Mouse (Mus musculus): Measurements from ENCODE around the gene Rnf149.

The Rnf149 gene

DNA sequence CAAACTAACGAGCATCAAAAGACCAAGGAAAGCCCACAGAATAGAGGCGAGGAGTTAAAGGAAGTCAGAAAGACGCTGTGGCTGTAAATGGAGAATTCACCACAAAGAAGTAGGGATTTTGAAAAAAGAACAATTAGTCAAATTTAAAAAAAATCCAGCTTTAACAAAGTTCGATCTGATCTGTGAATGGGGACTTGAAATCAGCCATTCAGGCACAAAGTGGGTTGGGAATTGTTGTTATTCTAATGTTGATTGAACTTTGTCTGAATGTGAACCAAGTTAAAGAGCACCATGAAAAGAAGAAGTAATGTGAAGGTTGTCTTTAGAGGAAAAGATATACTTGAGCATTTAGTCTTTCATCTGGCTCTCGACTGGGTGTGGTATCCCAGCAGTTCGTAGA, 48.9 kb downstream of the Rnf149 start:
- DNase-seq, result no peak

DNA sequence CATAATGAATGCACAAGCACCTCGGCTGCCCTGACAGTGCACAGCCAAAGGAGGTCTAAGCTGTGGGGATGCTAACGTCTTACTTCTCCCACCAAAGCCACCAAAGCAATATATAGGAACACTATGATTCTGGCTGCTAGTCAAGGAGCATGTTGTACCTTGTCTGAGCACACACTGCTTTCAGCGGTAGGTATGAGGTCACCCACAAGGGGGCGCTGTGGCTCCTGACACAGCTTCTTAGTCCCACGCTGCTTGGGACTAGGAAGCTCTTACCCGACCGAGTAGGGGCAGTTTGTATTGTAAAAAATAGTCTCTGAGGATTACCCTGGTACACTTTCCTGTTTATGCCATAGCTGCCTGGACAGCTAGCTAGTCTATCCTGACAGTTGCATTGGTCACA, 49.8 kb downstream of the Rnf149 start:
- DNase-seq, result peak; percentile 75 to 92

DNA sequence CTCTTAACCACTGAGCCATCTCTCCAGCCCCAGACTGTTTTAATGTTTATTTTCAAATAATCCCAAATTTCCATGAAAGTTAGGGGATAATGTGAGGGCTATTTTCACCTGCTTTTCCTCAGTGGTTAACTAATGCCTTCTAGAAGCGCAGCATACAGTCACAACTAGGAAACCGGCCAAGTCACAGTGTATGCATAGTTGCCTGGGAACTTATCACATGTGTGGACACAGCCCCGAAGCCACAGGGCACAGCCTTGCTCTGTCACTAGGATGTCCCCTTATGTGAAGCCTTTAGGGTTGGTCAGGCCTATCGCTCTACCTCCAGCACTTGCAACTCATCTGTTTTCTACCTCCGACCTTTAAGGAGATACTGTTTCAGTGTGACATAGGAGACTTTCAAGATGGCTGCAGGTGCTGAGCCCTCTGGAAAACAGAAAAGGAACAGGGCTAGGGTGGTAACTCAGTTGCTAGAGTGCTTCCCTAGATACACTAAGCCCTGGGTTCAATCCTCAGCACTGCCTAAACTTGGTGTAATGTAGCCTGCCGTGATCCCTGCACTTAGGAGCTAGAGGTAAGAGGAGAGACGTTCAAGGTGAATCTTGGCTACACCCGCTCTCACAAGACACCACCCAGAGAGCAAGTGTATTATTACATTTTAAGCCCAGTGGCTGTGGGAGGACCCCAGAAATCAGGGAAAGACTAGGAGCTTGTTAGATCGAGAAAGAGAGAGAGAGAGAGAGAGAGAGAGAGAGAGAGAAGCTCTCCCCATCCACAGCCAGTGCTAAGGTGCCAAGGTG, 50.6 kb downstream of the Rnf149 start:
- no peak for DNase-seq

DNA sequence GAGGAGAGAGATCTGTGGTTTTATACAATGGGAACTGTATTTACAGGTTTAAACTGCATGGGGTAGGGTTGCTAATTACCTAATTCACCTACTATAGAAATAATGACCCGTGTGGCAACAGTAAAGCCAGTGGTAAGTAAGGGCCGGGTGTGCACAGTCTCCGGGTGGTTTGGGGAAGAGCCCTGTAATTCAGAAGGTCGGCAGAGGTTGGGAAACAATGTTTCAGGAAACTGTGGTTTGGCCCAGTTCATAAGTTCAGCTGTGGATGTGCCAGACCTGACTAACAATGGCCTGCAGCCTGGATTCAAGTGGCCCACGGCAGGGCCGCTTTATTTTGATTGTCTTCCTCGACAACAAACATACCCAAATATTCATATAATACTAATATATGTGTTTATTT, 51.4 kb downstream of the Rnf149 start:
- no peak for DNase-seq

DNA sequence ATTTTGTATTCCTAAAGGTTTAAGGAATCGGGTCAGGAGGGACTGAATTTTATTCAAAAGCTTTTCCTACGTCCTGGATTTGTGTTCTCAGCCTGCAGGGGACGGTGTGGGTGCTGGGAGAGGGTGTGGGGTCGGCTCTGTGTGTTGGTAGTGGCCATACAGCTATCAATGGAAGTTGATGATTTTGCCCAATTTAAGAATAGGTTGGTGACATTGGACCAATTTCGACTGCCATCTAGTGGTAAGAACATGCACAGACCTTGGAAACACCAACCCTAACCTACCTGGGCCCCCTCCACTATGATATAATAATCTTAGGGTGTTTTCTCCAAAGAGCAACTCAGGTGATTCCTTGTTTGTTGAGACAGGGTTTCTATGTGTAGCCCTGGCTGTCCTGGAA, 54.7 kb downstream of the Rnf149 start:
- DNase-seq, result peak; percentile 39 to 50

DNA sequence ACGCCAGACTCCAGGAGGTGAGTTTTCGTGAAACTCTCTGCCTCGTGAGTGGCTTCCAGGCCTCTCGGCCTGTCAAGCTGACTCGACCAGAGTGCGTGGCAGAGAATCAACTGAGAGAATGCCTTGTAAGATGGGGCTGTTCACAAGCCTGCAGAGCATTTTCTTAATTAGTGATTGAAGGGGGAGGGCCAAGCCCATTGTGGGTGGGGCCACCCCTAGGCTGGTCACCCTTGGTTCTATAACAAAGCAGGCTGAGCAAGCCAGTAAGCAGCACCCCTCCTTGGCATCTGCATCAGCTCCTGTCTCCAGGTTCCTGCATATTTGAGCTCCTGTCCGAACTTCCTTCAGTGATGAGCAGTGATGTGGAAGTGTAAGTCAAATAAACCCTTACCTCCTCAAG, 55.9 kb downstream of the Rnf149 start:
- DNase-seq, result no peak

DNA sequence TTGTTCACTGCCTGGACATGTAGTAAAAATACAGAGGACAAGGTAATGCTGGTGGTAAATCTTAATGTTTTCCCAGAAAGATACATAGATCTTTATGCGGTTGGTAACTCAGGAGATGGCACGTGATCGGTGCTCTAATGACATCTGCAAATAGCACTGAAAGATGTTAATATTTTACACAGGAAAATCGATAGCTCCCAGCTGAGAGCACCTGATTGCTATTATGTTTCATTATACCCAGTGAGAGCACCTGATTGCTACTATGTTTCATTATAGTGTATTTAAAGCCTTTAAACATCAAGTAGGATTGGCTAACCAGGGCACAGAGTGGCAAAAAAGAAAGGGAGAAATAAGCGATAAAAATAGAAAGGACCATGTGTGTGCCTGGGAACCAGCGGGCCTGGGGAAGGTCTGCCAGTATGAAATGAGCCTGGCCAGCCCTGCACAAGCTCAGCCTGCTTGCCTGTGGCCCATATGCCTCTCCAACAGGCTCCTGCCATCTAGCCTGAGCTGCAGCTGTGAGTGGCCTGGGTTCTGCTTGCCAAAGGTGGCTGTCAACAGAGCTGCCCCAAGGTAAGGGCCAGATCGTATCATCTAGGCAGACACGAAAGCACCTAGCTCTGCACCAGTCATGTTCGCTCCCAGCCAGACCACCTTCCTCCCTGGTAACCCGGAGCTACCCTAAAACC, 61.8 kb downstream of the Rnf149 start:
- DNase-seq, result no peak

DNA sequence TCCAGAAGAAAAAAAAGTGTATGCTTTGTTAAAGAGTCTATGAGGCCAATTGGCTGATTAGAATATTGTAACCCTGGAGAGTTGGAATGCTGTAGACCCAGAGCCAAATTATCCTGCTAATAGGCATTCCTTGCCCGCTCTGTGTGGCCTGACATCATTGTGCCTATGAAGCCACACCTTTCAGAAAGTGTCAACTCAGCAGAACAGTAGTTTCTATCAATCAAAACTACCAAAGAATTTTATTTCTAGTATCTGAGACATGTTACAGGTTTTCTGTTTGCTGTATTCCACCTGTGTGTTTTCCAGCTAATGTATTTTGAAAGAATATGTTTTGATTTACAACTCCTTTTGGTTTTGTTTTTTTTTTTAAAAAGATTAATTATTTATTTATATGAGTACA, 65.0 kb downstream of the Rnf149 start:
- no peak for DNase-seq

DNA sequence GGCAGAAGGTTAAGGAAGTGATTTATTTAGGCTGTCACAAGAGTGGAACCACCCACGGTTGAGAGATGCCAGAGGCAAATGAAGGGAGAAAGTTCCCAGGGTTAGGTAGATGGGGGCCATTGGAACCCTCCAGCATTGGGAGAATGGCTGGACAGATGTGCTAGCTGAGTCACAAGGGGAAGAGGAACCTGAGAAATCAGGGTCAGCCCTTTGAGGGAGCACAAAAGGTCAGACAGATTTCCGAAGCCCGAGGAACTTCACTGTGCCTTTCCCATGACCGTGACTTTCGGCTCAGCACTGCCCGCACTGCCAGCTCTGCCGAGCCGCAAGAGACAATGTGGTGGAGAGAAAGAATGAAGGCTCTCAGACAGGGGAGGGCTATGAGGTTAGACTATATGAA, 65.4 kb downstream of the Rnf149 start:
- no peak for DNase-seq

DNA sequence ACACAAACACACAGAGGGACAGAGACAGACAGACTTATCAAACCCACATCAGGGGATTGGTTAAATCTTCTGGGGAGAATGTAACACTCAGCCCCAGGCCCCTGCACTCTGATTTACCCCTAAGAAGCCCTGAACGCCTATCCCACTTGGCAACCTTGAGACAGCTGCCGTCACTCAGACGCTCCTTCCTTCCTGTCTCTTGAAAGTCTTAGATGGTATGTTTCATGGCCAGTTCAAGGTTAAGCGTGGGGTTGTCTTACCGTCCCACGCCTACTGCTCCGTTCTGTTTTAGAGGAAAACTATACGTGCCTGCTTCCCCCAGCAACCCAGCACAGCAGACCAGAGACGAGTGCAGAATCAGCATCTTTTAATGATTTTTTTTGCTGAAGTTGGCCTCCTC, 71.6 kb downstream of the Rnf149 start:
- DNase-seq, result no peak

DNA sequence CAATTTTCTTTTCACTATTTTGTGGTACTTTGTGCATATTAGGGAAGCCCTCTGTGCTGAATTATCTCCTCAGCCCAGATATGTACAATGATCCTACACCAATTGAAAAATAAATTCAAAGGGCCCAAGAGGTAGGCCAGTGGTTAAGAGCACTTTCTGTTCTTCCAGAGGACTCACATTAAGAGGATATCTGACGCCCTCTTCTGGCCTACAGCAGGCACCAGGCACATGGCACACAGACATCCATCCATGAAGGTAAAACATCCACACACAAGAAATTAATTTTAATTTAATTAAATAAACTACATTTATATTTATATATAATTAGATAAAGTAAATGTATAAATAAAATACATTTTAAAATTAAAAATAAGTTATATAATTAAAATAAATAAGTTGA, 72.9 kb downstream of the Rnf149 start:
- DNase-seq, result peak; percentile 39 to 54

DNA sequence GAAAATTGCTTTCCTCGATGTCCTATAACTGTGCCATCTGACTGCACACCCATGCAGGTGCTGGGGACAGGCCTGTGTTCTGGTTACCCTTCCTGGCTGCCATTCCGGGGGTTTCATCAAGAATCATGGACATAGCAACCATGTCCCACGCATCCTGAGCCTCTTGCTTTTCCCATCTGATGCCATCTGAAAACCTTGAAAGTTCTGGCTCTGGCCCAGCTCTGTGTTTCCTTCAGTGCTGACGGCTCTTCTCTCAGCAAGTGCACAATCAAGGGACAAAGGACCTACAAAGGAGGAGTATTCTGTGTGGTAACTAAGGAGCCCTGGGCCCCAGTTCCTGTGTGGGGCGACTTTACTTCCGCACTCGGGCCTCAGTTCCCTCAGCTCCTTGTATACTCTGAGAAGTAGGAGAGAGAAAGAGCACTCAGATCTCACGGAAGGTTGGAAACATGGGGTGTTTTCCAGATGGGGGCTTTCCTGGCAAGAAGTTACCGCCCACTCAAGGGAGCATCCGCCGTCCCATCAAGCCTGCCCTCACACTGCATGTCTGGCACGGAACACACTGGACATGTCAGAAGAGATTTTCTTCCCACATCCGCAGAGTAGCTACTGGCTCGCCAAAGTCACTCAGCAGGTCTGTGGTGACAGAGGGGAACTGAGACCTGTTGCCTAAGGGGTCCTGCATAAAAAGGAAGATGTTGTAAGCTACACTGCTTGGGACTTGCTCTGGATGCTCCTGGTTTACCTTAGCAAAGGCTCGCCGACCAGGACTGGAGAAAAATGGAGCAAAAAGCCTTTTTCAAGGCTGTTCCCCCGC, 74.2 kb downstream of the Rnf149 start:
- DNase-seq, result peak in 1 of 2 experiments; percentile 4
